Mouse (Mus musculus) right cerebral cortex, postnatal 4 days (tissue): ENCODE measurements around the gene Gm3591.
"Not testable (repeated sequence)": the region's sequence is repeated elsewhere in the genome, so short reads cannot be mapped to it uniquely, and the experiment has no call there.

Source experiments
- DNase-seq: peaks from one replicate; pipeline ENCODE4 v3.0.0-alpha.2; 2022

Gm3591 gene

GRCm38 (mm10) chr14:6412382-6412781, at the start of gene Gm3591:
Gm3591 (minus strand) TSS chr14:6412482.
- not testable (repeated sequence) for DNase-seq

DNA sequence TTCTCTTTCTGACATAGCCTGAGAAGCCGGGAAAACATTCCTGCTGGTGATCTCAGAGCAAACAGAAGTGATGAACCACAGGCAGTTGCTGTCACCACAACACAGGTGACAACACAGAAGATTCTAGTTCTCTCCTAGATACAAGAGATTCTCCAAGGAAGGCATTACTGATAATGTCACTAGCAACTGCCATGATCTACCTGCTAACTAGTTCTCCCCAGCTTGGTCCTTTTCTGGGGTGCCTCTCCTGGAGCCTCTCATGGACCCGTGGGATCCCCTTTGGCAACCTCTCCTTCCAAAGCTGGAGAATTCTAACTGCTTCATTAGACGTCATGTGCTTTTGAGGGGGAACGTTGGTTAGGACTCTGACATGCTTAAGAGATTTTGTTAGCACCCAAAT, 32.2 kb upstream of the Gm3591 start, which contains the start of gene Gm3594:
Gene Gm3594, minus strand, starts transcription at position 101 of the 400 bp plus-strand sequence.
- not testable (repeated sequence) for DNase-seq

DNA sequence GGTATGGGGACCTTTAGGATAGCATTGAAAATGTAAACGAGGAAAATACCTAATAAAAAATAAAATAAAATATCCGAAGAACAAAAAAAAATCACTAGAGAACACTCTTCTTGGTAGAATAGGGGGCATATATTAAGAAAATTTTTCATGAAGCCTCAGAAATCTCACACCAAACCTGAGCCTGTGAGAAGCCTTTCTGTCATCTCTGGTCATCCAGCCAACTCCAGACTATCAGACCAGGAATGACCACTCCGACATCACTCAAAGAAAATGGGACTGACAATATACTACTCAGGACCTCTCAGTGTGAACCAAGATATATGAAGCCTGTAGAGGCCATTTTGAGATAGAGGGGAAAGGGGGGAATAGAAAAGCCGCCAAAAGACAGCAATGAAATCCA, 28.5 kb upstream of the Gm3591 start:
- not testable (repeated sequence) for DNase-seq

- DNase-seq, result not testable (repeated sequence)
These were observed 27.9 kb upstream of the Gm3591 start for GRCm38 (mm10) chr14:6440206-6440605.

GRCm38 (mm10) chr14:6426766-6427165, 14.5 kb upstream of the Gm3591 start:
- peak; percentile 51 for DNase-seq

DNA sequence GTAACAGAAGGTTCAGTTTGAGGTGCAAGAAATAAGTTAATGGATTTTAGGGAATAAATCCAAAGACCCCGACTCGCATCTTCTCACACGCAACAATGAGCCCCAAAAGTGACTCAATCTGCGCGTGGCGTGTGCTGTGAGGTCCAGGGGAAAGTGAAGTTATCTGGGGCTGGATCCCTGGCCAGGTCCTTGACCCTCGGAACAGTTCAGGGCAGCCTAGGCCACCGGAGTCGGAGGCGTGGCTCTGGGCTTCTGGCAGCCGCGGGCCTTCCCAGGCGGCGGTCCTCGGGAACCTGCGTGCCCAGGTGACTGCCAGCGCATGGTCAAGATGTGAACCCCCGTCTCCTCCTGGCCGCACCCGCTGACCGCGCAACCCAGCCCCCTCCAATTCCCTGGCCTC, 14.1 kb upstream of the Gm3591 start:
- DNase-seq, result peak; percentile 1

- DNase-seq, result not testable (repeated sequence)
These were observed 22.1 kb downstream of the Gm3591 start, which contains the start of gene Gm16440 for GRCm38 (mm10) chr14:6390219-6390618. Gm16440 (minus strand) TSS chr14:6390319.
